Mouse (Mus musculus) mouse embryonic stem cell (cell line): ENCODE results near the gene Ntn3.

Experiments used
- in situ Hi-C, 2 experiments: fragments of 300-500 bp; cut with MboI; formaldehyde crosslinking; loops; 1 replicate in 1 of 2; 3 replicates in 1 of 2; pipeline ENCODE4 v1.14.3; 2019 to 2020; ENCODE audit warnings: low sequenced_read_pairs in 2 of 2, low pct_unique_long_range_greater_than_20kb in 1 of 2, mixed read lengths in 1 of 2; ENCODE audit not compliant: unreplicated experiment in 1 of 2

Ntn3 gene

GRCm38 (mm10) chr17:24209043-24209915, at the start of gene Ntn3:
Gene Ntn3, minus strand, starts transcription at chr17:24209531.
- in situ Hi-C loops: no loop called here

GRCm38 (mm10) chr17:24258981-24259380, 49.6 kb upstream of the Ntn3 start:
- in situ Hi-C loops: no loop called here

GRCm38 (mm10) chr17:24252329-24252728, 43.0 kb upstream of the Ntn3 start:
- in situ Hi-C loops: no loop called here

- in situ Hi-C loops: no loop called here
These were observed 42.2 kb upstream of the Ntn3 start, which contains the start of gene Ccnf for GRCm38 (mm10) chr17:24251320-24252069. Gene Ccnf, minus strand, starts transcription at chr17:24251484.

- in situ Hi-C loops: no loop called here
These were observed 41.6 kb upstream of the Ntn3 start for GRCm38 (mm10) chr17:24250988-24251319.

- in situ Hi-C loops: no loop called here
These were observed 39.3 kb upstream of the Ntn3 start for GRCm38 (mm10) chr17:24248641-24249040.

- in situ Hi-C loops: no loop called here
These were observed 34.7 kb upstream of the Ntn3 start for GRCm38 (mm10) chr17:24244061-24244460.

GRCm38 (mm10) chr17:24243311-24243969, 34.1 kb upstream of the Ntn3 start:
- in situ Hi-C loops: no loop called here

GRCm38 (mm10) chr17:24236921-24237320, 27.6 kb upstream of the Ntn3 start:
- in situ Hi-C loops: no loop called here

- in situ Hi-C loops: no loop called here
These were observed 27.1 kb upstream of the Ntn3 start for GRCm38 (mm10) chr17:24236479-24236878.

- in situ Hi-C loops: no loop called here
These were observed 18.6 kb upstream of the Ntn3 start for GRCm38 (mm10) chr17:24227941-24228340.

GRCm38 (mm10) chr17:24226721-24227120, 17.4 kb upstream of the Ntn3 start:
- in situ Hi-C loops: no loop called here

- in situ Hi-C loops: no loop called here
These were observed 16.5 kb upstream of the Ntn3 start for GRCm38 (mm10) chr17:24225851-24226250.

- in situ Hi-C loops: no loop called here
These were observed 15.4 kb upstream of the Ntn3 start for GRCm38 (mm10) chr17:24224741-24225140.

- in situ Hi-C loops: no loop called here
These were observed 14.2 kb upstream of the Ntn3 start for GRCm38 (mm10) chr17:24223513-24223912.

- in situ Hi-C loops: no loop called here
These were observed 13.3 kb upstream of the Ntn3 start for GRCm38 (mm10) chr17:24222653-24223052.

GRCm38 (mm10) chr17:24220435-24221411, 11.4 kb upstream of the Ntn3 start, which contains the start of gene Tedc2:
Gene Tedc2, minus strand, starts transcription at chr17:24220851.
- in situ Hi-C loops: no loop called here

- in situ Hi-C loops: no loop called here
These were observed 7.5 kb upstream of the Ntn3 start for GRCm38 (mm10) chr17:24216836-24217235.
